Mouse (Mus musculus): ENCODE measurements around the gene Opa1. TPM values are rescaled to one million over a fixed set of nuclear protein-coding genes. Genes with fewer than 3 reads are reported as not detected.

The Opa1 gene
- 10 to 100 TPM; 40.5 to 46.8 TPM for total RNA-seq (2023)

DNA sequence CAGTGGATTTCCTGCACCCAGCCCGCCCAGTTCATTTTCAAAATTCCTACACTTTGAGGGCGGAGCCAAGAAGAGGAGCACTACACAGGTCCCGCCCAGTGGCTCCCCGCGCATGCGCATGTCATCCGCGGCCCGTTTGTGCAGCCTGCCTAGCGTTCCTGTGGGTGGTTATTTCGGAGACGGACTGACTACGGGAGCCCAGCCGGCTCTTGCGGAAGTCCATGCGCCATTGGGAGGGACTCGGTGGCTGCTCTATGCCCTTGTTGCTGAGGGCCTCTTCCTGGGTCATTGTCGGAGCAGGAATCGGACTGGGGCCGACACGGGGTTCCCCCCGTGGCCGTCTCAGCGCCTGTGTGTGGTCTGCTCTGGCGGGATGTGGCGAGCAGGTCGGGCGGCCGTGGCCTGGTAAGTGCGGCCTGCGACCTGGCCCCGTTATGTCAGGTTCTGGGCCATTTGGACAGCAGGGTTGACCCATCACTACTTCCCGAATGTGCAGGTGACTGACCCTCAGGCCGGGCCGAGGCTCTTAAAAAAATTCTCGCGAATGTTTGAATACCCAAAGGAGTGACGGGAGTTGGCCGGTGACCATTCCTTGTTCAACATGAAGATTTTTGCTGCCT, at the start of gene Opa1:
Opa1 (plus strand) TSS at position 168 of the 620 bp plus-strand sequence.

DNA sequence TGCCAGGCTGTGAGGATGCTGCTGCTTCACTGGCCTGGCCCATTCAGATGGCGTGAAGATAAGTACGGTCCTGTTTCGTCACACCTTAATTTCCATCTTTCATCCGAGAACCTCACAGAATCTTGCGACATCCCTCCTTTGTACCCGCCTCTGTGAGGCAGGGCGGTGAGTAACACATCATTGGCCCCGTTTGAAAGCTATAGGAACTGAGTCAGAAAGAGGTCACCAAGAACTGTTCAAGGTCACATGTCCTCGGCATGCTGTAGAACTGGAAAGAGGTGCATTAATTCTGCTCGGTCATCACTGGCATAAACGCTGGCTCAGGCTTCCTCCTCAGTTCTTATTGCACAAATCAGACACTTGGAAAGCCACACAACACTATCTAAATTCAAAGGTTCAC, 34.3 kb upstream of the Opa1 start, which contains the start of gene Atp13a4:
Atp13a4 (minus strand) TSS at position 36 of the 400 bp plus-strand sequence.

Other genes with a start within 250 kb of the Opa1 start
- not detected for gene Atp13a5, start 200.6 kb upstream of the Opa1 start, total RNA-seq (2023)
- not detected for gene Atp13a4, start 34.5 kb upstream of the Opa1 start, total RNA-seq (2023)